Mouse (Mus musculus): Measurements from ENCODE around the gene Gm49336. TPM values are rescaled to one million over a fixed set of nuclear protein-coding genes. Genes with fewer than 3 reads are reported as not detected.

Gene Gm49336
- total and polyA plus RNA-seq, 3 experiments: 11.0 to 40.2 (median 28.3) TPM

DNA sequence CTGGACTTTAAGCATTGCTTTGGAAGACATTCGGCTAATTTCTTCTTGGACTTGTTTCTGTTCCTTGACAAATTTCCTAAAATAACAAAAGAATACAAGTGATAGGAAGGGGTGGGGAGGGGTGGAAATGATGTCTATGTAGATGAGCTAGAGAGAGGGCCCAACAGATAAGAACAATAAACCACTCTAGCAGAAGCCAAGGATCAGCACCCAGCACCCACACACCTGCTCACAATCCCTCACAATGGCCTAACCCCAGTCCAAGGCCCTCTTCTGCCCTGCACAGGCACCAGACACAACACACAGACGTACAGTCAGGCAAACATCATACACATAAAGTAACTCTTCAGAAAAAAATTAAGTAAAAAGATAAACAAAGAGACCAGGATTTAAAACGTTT lies 12.8 kb downstream of the Gm49336 start:
- DNase-seq: no peak

- no peak for DNase-seq
Measured at GRCm38 (mm10) chr14:60219886-60220285, 31.4 kb downstream of the Gm49336 start.

- DNase-seq: no peak
Measured at GRCm38 (mm10) chr14:60217616-60218015, 33.7 kb downstream of the Gm49336 start.

DNA sequence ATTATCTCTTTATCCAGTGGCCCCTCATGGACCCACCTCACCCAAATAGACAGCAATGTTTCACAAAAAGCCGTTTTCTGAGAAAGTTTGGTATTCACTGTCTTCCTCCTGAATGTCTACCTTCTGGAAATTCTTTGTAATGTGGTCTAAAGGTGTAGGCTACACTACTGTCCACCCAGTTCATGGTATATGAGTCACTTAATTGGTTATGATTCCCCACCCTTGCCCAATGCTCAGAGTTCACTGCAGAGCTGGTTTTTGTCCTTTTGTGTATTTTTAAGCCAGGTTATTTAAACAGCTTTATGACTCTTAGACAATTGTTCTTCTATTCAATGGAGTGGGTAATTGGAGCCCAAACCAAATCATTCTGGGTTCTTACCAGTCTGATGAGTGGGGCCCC lies 35.2 kb downstream of the Gm49336 start:
- DNase-seq: no peak

DNA sequence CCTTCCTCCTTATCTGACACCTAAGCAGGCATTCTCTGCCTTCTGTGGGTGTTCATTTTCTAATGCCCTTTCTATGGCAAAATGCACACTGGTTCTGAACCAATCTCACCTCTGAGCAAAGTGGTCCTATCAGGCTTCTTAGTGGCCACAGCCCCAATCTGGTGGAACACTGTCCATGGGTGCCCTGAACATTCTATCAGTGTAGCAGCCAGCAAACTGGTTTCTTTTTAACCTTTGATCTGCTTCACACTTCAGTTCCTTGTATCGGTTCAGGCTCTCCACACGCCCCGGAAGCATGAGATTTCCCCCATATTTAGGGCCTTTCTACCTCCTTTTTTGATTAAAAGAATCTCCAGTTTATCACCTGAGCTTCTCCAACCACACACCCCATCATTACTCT lies 36.3 kb downstream of the Gm49336 start:
- no peak for DNase-seq

- no peak for DNase-seq
Measured at GRCm38 (mm10) chr14:60214040-60214439, 37.3 kb downstream of the Gm49336 start.

GRCm38 (mm10) chr14:60209166-60209565 lies 42.1 kb downstream of the Gm49336 start:
- DNase-seq: no peak

- no peak for DNase-seq
Measured at GRCm38 (mm10) chr14:60204993-60205392, 46.3 kb downstream of the Gm49336 start.

GRCm38 (mm10) chr14:60196884-60197283 lies 54.4 kb downstream of the Gm49336 start, which contains the start of gene Atp8a2:
Atp8a2 (minus strand) TSS chr14:60197179.
- DNase-seq: no peak

GRCm38 (mm10) chr14:60195999-60196398 lies 55.3 kb downstream of the Gm49336 start:
- no peak for DNase-seq

DNA sequence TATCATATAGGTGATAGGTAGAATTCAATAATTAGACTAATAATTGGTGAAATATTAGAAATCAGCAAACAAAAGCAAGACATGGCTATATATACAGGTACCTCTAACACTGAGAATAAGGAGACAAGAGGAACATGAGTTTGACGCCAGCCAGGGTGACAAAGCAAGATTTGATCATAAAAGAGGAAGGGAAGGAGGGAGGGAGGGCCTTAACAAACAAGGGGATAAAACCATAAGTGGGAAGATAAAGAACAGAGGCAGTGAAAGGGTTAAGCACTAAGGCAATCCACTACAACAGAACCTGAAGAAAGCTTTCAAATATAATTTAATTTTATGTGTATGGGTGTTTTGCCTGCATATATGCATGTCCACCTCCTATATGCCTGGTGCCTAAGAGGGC lies 56.7 kb downstream of the Gm49336 start:
- DNase-seq: no peak

GRCm38 (mm10) chr14:60189771-60190170 lies 61.5 kb downstream of the Gm49336 start:
- peak; percentile 2 for DNase-seq

GRCm38 (mm10) chr14:60188201-60188825 lies 63.0 kb downstream of the Gm49336 start:
- no peak for DNase-seq

- DNase-seq: no peak
Measured at GRCm38 (mm10) chr14:60181306-60181705, 70.0 kb downstream of the Gm49336 start.

GRCm38 (mm10) chr14:60178571-60178955 lies 72.7 kb downstream of the Gm49336 start:
- no peak for DNase-seq

GRCm38 (mm10) chr14:60177614-60178570 lies 73.4 kb downstream of the Gm49336 start:
- DNase-seq: no peak

DNA sequence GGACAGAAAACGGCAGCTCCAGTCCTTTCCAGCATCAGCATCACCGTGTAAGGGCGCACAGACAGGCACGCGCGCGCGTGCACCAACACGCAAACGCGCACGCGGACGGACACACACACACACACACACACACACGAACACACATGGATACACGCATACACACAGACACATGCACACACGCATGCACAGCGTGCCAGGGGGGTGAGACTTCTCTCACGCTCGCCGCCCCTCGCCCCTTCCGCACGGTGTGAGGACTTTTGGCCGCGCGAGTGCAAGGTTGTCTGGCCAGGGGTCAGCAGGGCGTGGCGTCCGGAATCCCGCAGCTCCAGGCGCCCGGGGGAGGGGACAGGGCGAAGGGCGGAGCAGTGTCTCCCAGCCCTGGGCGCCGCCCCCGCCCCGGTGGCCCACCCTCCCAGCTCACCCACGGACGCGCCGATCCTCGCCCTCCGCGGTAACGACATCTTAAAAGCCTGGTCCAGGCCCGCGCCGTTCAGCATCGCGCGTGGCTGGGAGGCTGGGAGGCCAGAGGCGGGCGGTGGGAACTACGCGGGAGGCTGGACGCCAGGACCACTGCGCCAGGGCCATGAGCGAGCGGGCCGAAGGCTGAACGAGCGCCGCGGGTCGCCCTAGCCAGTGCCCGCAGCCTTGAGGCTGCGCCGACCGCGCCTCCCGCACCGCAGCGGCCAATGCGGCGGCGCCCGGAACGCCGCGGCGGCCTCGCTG lies 74.3 kb downstream of the Gm49336 start:
- peak; percentile 57 for DNase-seq

- DNase-seq: no peak
Measured at GRCm38 (mm10) chr14:60176469-60176890, 74.8 kb downstream of the Gm49336 start.

DNA sequence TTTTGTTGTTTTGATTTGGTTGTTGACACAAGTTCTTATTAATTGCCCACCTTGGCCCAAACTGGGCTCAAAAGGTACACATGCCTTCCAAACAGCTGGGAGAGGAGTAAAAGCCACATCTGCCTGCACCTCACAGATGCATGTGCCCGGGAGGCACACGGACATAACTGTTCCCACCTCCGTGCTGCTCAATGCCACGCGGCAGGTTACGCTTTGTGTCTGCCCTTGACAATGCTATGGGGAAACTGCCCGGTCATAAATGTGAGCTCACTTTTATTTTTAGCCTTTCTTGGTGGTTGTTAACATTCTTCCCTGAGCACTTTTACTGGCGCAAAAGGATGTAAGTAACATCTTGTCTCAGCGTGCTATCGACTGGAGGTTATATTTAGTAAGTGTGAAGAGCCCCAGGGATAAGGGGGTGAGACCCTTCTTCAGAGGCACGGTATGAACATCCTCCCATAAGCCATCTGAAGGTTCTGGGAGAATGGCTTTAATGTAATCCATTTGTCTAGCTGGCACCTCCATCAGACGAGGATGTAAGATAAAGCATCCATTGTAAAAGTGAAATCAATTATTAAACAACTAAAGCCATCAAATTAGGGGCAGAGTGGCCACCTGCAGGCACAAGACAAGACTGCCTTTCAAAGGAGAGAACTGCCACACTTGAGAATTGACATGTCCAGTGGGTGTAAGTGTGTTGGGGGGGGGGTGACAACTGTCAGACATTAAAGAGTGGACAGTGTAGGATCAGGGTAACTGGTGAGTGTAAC lies 78.8 kb downstream of the Gm49336 start:
- DNase-seq: no peak

DNA sequence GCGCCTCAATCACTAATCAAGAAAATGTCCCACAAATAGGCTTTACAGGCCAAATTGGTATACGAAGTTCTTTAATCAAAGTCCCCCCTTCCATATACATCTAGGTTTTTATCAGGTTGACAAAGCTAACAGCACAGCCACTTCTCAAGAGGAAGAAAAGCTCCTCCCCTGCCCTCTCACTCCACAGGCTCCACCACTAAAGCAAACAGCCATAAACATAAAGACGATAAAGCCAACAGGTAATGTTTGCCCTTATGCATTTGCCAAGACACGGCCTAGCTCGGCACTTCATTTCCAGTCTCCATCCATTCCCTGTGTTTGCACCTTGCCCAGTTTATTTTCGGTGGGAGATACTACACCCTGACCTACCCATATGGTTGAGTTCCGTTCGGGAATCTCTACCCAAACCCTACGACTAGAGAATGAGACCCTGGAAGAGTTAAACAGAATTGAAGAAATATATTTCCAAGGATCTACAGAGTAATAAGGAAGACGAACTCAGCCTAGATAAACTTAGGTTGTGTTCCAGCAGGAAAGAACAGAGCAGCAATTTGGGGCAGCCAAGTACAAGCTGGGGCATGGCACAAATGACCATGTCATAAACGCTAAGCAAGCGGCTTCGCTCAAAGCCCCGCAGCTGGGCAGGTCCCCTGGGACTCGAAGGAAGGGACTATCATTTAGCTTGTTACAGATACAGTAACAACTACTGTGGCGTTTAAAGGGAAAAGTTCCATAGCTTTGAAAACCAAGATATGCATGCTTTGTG lies 80.3 kb downstream of the Gm49336 start:
- no peak for DNase-seq

GRCm38 (mm10) chr14:60163367-60163766 lies 87.9 kb downstream of the Gm49336 start:
- DNase-seq: no peak
